Mouse (Mus musculus): Measurements from ENCODE around the gene Numa1. TPM values are rescaled to one million over a fixed set of nuclear protein-coding genes. Genes with fewer than 3 reads are reported as not detected.

The Numa1 gene
- polyA plus RNA-seq, 1 experiment: 160 TPM

- Histone ChIP-seq H3K27me3 (ENCODE audit: control insufficient read depth, insufficient read depth, low read length, poor library complexity, severe bottlenecking) (no peaks in the 10 kb centered on the region), H3K36me3 (ENCODE audit: control insufficient read depth, insufficient read depth, low read length, poor library complexity, severe bottlenecking) (no peaks in the 10 kb centered on the region), H3K27ac (ENCODE audit: insufficient read depth, low read length) (no peak overlapping the region), H3K4me3 (ENCODE audit: low read depth, low read length) (no peak overlapping the region), H3K9me3 (replicated peaks; ENCODE audit: control insufficient read depth, insufficient read depth, low read length, poor library complexity, severe bottlenecking) (no peaks in the 10 kb centered on the region), H3K9ac (ENCODE audit: low read depth, poor library complexity, severe bottlenecking) (no peak overlapping the region), H3K4me1 (ENCODE audit: control insufficient read depth, insufficient read depth, low read length) (no peaks in the 10 kb centered on the region)
- TF ChIP-seq EP300 (IDR thresholded peaks at IDR 0.05; ENCODE audit: insufficient read depth, low read depth, low read length) (no peak), CTCF (IDR thresholded peaks at IDR 0.05; ENCODE audit: low read depth, low read length) (no peak), POLR2A (IDR thresholded peaks at IDR 0.05; ENCODE audit: insufficient read depth, low read length) (no peak)
Observed at GRCm38 (mm10) chr7:101963621-101964020, 29.7 kb downstream of the Numa1 start.

DNA sequence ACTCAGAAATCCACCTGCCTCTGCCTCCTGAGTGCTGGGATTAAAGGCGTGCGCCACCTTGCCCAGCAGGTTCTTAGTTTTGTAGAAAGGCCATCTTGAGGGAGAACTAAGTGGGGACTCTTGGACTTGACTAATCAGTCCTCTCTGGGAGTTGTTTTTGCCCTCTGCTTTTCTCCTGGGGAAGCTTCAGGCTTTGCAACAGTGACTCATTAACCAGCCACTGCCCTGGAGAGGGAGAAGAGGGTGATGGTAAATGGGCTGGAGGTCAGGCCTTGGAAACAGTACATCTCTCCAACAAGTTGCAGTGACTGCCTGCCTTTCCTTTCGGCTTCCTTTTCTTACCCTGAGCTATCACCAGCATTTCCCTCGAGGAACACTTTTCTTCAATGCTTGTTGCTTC, 30.6 kb downstream of the Numa1 start:
- TF ChIP-seq CTCF (IDR thresholded peaks at IDR 0.05; ENCODE audit: low read depth, low read length): no peak
- TF ChIP-seq EP300 (IDR thresholded peaks at IDR 0.05; ENCODE audit: insufficient read depth, low read depth, low read length): no peak
- TF ChIP-seq POLR2A (IDR thresholded peaks at IDR 0.05; ENCODE audit: insufficient read depth, low read length): no peak
- H3K9me3 ChIP-seq (replicated peaks; ENCODE audit: control insufficient read depth, insufficient read depth, low read length, poor library complexity, severe bottlenecking): no peaks in the 10 kb centered on the region
- no peaks in the 10 kb centered on the region for H3K36me3 ChIP-seq (ENCODE audit: control insufficient read depth, insufficient read depth, low read length, poor library complexity, severe bottlenecking)
- H3K4me3 ChIP-seq (ENCODE audit: low read depth, low read length): no peak overlapping the region
- no peak overlapping the region for H3K9ac ChIP-seq (ENCODE audit: low read depth, poor library complexity, severe bottlenecking)
- no peaks in the 10 kb centered on the region for H3K4me1 ChIP-seq (ENCODE audit: control insufficient read depth, insufficient read depth, low read length)
- H3K27me3 ChIP-seq (ENCODE audit: control insufficient read depth, insufficient read depth, low read length, poor library complexity, severe bottlenecking): no peaks in the 10 kb centered on the region
- H3K27ac ChIP-seq (ENCODE audit: insufficient read depth, low read length): no peak overlapping the region

DNA sequence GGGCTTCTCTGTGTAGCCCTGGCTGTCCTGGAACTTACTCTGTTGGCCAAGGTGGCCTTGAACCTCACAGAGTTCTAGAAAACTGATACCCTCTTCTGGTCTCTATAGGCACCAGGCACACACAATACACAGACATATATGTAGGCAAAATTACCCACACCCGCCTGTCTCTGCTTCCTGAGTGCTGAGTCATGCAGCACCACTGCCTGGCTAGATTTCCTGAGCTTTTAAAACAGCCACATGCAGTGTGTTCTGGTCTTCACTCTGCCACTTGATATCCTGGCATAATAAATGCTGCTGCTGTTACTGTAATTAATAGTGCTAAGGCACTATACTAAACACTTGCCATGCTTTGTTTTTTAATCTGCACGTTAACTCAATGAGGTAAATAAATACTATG, 31.7 kb downstream of the Numa1 start:
- no peaks in the 10 kb centered on the region for H3K9me3 ChIP-seq (replicated peaks; ENCODE audit: control insufficient read depth, insufficient read depth, low read length, poor library complexity, severe bottlenecking)
- TF ChIP-seq CTCF (IDR thresholded peaks at IDR 0.05; ENCODE audit: low read depth, low read length) (no peak), EP300 (IDR thresholded peaks at IDR 0.05; ENCODE audit: insufficient read depth, low read depth, low read length) (no peak), POLR2A (IDR thresholded peaks at IDR 0.05; ENCODE audit: insufficient read depth, low read length) (no peak)
- no peak overlapping the region for H3K27ac ChIP-seq (ENCODE audit: insufficient read depth, low read length)
- no peaks in the 10 kb centered on the region for H3K36me3 ChIP-seq (ENCODE audit: control insufficient read depth, insufficient read depth, low read length, poor library complexity, severe bottlenecking)
- no peaks in the 10 kb centered on the region for H3K4me1 ChIP-seq (ENCODE audit: control insufficient read depth, insufficient read depth, low read length)
- no peak overlapping the region for H3K9ac ChIP-seq (ENCODE audit: low read depth, poor library complexity, severe bottlenecking)
- no peaks in the 10 kb centered on the region for H3K27me3 ChIP-seq (ENCODE audit: control insufficient read depth, insufficient read depth, low read length, poor library complexity, severe bottlenecking)
- no peak overlapping the region for H3K4me3 ChIP-seq (ENCODE audit: low read depth, low read length)

DNA sequence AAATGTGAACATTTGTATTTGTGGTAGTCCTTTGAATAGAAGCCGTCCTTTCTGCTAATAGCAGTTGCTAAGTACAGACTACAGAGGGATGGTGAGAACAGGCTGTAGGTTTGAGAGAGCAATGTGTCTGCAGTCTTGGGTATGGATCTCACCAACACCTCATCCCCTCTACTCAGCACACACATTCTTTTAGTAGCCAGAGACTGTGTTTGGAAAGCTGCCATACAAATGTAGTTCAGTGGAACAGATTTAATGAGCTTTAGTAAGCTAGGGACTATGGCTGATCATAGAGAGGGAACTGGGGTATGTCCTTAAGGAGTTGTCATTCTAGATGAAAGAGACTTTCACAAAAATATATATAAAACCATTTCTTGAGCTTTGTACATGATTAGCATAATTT, 33.3 kb downstream of the Numa1 start:
- Histone ChIP-seq H3K9me3 (replicated peaks; ENCODE audit: control insufficient read depth, insufficient read depth, low read length, poor library complexity, severe bottlenecking) (no peaks in the 10 kb centered on the region), H3K27me3 (ENCODE audit: control insufficient read depth, insufficient read depth, low read length, poor library complexity, severe bottlenecking) (no peaks in the 10 kb centered on the region), H3K36me3 (ENCODE audit: control insufficient read depth, insufficient read depth, low read length, poor library complexity, severe bottlenecking) (no peaks in the 10 kb centered on the region), H3K4me1 (ENCODE audit: control insufficient read depth, insufficient read depth, low read length) (peaks cover 2% of the 10 kb centered on the region), H3K4me3 (ENCODE audit: low read depth, low read length) (no peak overlapping the region), H3K9ac (ENCODE audit: low read depth, poor library complexity, severe bottlenecking) (no peak overlapping the region), H3K27ac (ENCODE audit: insufficient read depth, low read length) (no peak overlapping the region)
- TF ChIP-seq POLR2A (IDR thresholded peaks at IDR 0.05; ENCODE audit: insufficient read depth, low read length) (no peak), EP300 (IDR thresholded peaks at IDR 0.05; ENCODE audit: insufficient read depth, low read depth, low read length) (no peak), CTCF (IDR thresholded peaks at IDR 0.05; ENCODE audit: low read depth, low read length) (no peak)

DNA sequence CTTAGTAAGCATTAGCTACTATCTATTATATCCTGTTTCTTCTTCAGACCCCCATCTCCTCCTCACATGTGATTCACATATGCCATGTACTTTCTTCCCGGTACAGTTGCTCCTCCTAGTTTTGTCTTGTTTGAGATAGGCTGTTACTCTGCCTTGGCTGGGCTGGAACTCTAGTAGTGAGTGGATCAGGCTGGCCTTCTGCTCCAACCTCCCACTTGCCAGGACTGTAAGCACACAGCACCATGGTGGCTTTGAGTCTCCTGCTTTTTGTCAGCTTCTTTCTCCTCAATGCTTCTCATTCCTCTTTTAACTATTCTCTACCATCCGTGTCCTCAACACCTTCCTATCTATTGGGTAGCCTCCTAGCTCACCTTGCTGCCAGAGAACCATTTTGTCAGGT, 34.8 kb downstream of the Numa1 start:
- Histone ChIP-seq H3K4me3 (ENCODE audit: low read depth, low read length) (no peak overlapping the region), H3K27me3 (ENCODE audit: control insufficient read depth, insufficient read depth, low read length, poor library complexity, severe bottlenecking) (no peaks in the 10 kb centered on the region), H3K4me1 (ENCODE audit: control insufficient read depth, insufficient read depth, low read length) (peaks cover 3% of the 10 kb centered on the region), H3K36me3 (ENCODE audit: control insufficient read depth, insufficient read depth, low read length, poor library complexity, severe bottlenecking) (no peaks in the 10 kb centered on the region), H3K27ac (ENCODE audit: insufficient read depth, low read length) (no peak overlapping the region), H3K9me3 (replicated peaks; ENCODE audit: control insufficient read depth, insufficient read depth, low read length, poor library complexity, severe bottlenecking) (no peaks in the 10 kb centered on the region), H3K9ac (ENCODE audit: low read depth, poor library complexity, severe bottlenecking) (no peak overlapping the region)
- no peak for TF ChIP-seq CTCF (IDR thresholded peaks at IDR 0.05; ENCODE audit: low read depth, low read length)
- TF ChIP-seq EP300 (IDR thresholded peaks at IDR 0.05; ENCODE audit: insufficient read depth, low read depth, low read length): no peak
- TF ChIP-seq POLR2A (IDR thresholded peaks at IDR 0.05; ENCODE audit: insufficient read depth, low read length): no peak

DNA sequence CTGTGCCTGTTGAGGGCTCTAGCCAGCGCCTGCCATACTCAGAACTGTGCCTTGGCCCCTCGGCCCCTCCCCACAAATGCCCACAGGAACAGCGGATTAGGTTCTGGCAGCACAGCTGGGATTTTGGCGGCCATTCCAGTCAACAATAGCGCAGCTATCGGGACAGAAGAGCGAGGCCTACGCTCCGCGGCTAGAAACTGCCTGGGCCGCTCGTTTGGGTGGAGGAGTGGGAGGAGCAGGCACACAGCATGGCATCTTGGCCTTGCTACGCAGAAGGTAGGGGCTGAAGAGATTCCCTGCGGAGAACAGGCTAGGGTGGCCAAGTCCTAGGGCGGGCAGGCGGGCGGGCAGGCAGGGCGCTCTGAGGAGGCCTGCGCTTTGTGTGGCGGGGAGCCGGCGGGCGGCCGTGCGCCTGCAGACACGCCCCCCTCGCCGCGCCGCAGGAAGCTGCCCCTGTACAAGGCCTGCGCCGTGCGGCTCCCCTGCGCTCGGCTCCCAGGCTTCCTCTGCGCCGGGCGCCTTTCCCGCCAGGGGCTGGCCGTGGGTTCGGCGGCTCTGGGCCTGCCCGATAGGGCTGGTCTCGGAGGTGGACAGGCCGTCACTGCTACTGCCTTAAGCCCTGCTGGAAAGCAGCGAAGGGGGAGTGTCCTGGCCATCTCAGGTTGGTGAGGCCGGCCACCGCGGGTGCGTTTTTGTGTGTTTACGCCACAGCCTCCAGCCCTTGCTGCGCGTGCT, 36.0 kb downstream of the Numa1 start:
- H3K4me1 ChIP-seq (ENCODE audit: control insufficient read depth, insufficient read depth, low read length): peaks cover 4% of the 10 kb centered on the region
- no peaks in the 10 kb centered on the region for H3K9me3 ChIP-seq (replicated peaks; ENCODE audit: control insufficient read depth, insufficient read depth, low read length, poor library complexity, severe bottlenecking)
- 0 out of 2 replicates have a peak overlapping the region, but pooled peaks have one; percentile 26 for H3K27ac ChIP-seq (ENCODE audit: insufficient read depth, low read length)
- H3K4me3 ChIP-seq (ENCODE audit: low read depth, low read length): peak overlapping the region; percentile 78
- peak overlapping the region; percentile 19 for H3K9ac ChIP-seq (ENCODE audit: low read depth, poor library complexity, severe bottlenecking)
- no peaks in the 10 kb centered on the region for H3K27me3 ChIP-seq (ENCODE audit: control insufficient read depth, insufficient read depth, low read length, poor library complexity, severe bottlenecking)
- no peak for TF ChIP-seq CTCF (IDR thresholded peaks at IDR 0.05; ENCODE audit: low read depth, low read length)
- H3K36me3 ChIP-seq (ENCODE audit: control insufficient read depth, insufficient read depth, low read length, poor library complexity, severe bottlenecking): no peaks in the 10 kb centered on the region
